Mouse (Mus musculus) E14TG2a.4 (cell line): ENCODE measurements at regions not wholly inside any gene's neighbourhood (a gene's known extent, or its start where the extent isn't known, plus 50 kb on each side); places are given as distances from the start of the nearest gene placed in this dataset.

ENCODE experiments used
- CTCF ChIP-seq: conservative IDR thresholded peaks from 2 replicates; pipeline ENCODE4 v1.5.1; 2014; ENCODE audit warnings: low read length
- POU5F1 ChIP-seq: IDR thresholded peaks from 2 replicates; pipeline ENCODE4 v1.6.1; 2014; ENCODE audit warnings: low read length, borderline replicate concordance

DNA sequence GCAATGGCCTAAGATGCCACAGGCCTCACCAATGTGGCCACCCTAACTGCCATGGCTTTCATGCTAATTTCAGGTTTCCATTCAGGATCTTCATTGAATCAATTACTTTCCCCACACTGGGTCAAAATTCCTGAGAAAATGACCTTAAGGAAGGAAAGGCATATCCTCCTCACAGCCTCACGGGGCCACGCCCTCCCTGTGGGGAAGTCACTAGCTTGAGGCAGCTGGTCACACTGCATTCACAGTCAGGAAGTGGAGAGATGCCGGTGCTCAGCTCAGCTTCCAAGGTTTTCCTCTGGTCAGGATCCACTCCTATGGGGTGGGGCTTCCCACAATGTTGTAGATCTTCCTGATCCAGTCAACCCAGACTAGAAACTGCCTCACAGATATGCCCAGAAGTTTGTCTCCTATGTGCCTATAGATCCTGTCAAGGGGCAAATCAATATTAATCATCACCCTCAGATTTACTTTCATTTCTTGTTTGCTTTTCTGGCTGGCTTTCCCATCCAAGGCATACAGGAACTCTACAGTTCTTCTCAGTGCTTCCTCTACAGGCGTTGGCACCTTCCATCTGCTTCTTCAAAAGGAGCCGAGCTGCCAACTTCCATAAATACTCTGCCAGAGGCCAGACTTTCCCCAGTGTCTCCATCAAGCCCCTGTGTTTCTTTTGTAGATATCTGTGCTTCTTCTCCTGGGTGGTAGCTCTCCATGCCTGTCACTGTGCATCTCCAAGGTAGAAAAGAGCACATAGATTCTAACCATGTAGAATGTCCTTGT is 273.2 kb upstream of the Thsd7b start:
- TF ChIP-seq POU5F1 (no peak), CTCF (no peak)
